Mouse (Mus musculus) heart, postnatal 4 days (tissue): Measurements from ENCODE around the gene Dlgap1. TPM values are rescaled to one million over a fixed set of nuclear protein-coding genes. Genes with fewer than 3 reads are reported as not detected.

ENCODE experiments used
- microRNA-seq, 2 experiments: library from miRNA; unstranded; fragments of <30 nt; microRNA quantifications; one replicate each; pipeline ENCODE4 v1.2.0; 2021 to 2022
- total RNA-seq, 2 experiments: library from RNA; stranded (reverse); gene quantifications; 2 replicates each; pipeline ENCODE4 v1.2.3; 2021

Gene Dlgap1
- total RNA-seq, 2 experiments from 2014 or later = 0.10 to 0.32 TPM

Small RNAs within 50 kb of the gene (microRNA-seq; reads per million reads assigned to microRNA genes)
- 0 reads per million in 2 experiments for gene Mir1195
